Mouse (Mus musculus): ENCODE measurements around the gene Cep295nl.
"Not testable (repeated sequence)": the region's sequence is repeated elsewhere in the genome, so short reads cannot be mapped to it uniquely, and the experiment has no call there.

The Cep295nl gene

DNA sequence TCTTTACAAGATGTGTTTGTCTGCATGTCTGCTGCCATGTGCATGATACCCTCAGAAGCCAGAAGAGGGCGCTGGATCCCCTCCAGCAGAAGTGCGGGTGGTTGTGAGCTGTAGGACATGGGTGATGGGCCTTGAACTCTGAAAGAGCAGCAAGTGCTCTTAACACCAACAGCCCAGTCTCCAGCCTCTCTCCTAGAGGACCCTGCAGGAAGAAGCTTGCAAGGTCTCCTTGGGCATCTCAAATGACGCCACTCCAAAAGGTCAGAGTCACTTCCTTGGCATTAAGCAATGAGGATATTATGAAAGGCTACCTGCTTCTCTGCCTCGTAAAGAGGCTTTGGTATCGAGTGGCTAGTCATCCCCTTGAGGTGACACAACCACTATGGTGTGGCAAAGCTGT, 23.6 kb downstream of the Cep295nl start:
- peak; percentile 63 to 74 for DNase-seq

DNA sequence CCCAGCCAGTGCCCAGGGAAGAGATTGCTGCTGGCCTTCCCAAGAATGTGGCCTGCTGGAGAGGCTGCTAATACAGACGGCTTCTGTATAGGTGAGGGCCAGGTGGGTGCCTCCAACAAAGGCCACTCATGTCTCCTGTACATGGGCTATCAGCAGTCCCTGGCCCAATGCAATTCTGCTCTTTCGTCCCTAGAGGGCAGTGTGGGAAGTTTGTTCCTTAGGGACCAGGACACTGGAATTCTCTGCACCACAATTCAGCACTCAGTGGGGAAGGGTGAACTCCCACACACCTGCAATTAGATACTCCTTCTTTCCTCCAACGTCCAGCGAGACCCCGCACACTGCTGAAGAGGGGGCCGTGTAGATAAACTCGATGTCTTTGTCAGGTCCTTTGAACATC, 25.2 kb downstream of the Cep295nl start:
- peak; percentile 66 to 67 for DNase-seq

DNA sequence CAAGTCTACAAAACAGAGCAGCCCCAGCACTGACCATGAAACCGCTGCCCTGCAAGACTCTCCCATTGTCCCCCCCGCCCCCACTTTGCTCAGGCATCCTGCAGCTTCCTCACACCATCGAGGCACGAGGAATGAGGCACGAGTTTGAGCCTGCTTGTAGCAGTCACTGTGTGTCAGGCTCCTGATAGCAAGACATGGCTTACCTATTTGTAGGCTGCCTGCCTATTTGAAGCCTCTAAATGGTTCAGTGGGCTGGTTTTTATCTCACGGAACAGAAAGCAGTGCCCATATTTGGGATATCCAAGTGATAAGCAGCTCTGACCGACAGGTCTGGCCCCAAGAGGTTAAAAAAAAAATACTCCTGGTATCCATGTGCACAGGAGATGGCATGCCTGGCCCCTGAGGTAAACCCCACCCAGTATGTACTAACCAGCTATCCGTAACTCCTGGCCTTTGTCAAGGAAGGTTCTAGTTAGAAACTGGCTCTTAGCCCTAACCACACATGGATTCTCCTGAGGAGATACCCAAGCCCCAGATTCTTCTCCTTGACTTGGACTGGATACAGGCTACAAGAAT, 26.0 kb downstream of the Cep295nl start:
- no peak for DNase-seq

DNA sequence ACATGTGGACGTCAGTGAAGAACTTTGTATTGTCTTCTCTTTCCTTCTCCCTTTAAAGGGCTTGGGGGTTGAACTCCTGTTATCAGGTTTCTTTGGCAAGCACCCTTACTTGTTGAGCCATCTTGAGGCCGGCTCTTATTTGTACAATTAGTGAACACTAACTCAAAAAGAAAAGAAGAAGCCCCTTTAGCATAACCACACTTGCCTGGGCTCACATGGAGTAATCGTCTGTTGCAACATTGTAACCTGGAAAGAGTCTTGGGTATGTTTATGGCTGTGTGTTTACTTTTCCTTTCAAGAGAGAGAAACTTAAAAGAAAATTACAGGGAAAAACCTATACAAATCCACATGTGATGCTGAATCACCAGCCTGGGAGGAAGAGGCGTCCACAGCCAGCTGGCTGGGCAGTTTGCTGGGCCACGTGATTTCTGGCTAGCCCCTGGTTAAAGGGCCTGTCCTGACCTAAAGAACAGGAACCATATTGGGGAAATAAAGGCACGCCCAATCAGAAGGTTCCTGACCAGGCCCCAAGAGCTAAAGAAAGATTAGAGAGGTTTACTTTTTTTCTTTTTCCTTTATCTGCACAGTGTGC, 30.1 kb downstream of the Cep295nl start:
- DNase-seq = no peak

DNA sequence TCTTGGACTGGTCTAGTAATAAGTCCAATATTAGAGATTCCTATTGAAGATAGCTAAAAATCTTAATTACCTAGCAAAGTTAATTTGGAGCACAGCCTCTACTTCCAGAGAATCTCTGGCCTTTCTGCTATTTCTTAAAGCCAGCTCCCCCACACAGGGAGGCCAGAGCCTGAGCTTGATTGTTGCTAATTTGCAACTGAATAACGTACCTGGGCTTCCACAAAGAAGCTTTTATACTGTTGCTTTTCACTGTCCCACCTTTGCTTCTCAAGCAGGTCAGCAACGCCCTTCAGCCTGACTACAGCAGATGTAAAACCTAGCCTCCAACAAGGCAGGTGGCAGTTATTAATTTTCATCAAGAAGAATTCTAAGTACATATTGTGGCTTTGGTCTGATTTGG, 34.3 kb downstream of the Cep295nl start:
- DNase-seq = not testable (repeated sequence)

DNA sequence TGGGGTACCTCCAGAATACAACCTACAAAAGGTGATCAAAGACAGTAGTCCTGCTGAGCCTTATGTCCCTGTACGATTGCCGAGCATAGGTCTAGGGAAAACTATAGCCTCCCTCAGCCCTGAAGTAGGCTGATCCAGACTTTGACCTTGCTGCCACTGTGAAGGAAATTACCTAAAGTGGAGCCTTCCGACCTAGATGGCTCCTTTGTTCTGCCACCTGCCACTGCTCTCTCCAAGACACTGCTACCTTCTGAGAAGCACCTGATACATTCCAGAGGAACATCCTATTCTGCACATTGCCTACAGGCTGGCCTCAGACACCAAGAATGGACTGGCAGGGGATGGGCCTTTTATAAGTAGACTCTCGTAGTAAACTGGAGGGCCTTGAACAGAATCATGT, 38.3 kb downstream of the Cep295nl start:
- not testable (repeated sequence) for DNase-seq

DNA sequence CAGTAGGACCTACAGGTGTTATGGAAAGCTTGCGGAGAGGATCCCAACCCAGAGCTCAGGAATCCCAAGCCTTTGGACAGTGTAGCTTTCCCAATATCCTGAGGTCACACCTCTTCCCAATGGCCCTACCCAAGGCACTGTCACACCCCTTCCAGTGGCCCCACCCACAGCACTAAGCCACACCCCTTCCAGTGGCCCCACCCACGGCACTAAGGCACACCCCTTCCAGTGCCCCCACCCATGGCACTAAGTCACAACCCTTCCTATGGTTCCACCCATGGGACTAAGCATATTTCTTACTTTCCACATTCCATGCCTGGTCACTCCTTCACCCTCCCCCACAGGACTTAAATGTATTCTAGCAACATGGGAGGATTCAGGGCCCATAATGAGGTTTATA, 43.5 kb downstream of the Cep295nl start:
- DNase-seq = no peak

DNA sequence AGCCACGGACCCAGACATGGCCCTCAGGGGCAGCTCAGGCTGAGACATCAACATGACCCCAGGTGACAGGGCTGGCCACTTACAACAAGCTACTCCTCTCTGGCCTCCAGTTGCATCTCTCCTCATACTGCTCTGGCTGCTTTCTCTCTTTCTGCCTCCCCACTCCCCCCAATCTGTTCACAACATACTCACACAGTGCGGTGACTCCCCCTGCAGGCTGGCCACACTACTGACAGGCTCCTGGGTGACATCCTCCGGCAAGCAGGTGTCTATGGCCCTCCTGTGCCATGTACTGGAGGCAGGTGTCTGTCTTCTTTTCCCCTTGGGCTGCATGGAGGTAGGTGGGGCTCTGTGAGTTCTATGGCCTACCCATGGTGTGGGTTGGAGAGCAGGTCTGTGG, 44.3 kb downstream of the Cep295nl start:
- no peak for DNase-seq

DNA sequence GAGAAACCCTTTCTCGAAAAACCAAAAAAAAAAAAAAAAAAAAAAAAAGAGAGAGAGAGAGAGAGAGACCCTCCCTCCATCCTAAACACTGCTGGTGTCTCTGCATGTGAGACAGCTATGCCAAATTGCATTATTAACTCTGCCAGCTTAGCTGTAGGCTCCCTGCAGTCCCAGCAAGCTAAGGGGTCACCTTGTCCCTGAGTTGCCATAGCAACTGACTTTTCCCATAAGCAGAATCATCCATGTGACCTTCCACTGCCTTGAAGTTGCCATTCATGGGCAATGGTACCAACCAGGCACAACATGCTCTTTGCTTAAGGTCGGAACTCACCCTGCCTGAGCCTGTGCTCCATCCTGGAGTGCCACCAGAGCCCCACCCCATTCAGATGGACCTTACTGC, 47.3 kb downstream of the Cep295nl start:
- DNase-seq = no peak

DNA sequence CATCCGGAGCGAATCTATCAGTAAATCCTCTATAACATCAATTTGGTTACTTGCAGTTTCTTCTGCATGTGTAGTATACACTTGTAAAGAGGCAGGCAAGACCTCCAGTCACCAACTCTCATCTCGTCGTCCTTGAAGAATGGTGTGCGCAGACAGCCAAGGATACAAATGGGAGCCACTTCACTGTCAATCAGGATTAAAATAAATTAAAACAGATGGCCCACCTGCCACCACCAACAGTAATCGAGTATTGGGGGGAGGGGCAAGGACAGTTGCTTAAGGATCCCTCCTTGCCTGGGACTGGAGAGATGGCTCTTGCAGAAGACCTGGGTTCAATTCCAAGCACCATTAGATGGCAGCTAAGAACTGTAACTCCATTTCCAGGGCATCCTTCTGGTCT, 49.6 kb downstream of the Cep295nl start:
- no peak for DNase-seq

DNA sequence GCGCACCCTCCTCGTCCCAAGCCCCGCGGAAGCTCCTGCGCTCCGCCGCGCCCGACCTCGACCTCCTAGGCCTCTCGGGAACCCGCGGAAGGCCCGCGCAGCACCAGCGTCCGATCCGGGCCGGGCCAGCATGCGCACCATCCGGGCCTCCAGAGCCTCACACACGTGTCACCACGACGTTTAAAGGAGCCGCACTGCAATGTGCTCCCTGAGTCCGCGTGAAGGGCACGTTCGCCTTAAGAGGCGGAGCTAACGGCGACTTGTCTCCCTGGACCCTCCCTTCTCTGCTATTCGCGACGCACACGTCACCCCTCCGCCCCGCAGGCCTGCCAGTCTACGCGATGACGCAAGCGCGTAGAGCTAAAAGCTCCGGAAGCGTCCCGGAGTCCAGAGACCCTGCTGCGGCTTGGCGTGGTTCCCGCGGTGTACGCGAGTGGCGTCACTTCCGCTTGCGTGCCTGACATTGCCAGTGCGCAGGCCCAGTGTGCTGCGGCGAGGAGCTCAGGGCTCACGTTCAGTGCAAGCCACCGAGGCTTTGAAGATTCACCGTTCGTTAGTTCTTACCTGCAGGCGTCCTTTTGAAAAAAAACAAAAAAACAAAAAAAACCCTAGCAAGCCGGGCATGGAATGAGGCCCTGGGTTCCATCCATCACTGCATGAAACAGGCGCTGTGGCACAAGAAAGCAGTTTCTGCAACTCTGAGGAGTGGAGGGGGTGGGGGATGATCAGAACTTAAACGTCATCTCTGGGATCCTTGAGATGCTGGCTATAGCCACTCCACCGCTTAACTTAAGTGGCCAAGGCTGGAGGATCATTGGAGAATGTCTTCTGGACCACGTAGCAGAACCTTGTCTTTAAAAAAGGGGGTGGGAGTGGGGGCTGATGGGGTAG, 52.1 kb downstream of the Cep295nl start, which contains the start of gene Usp36:
Gene Usp36, minus strand, starts transcription at position 246 of the 891 bp plus-strand sequence.
- DNase-seq = peak; percentile 100

DNA sequence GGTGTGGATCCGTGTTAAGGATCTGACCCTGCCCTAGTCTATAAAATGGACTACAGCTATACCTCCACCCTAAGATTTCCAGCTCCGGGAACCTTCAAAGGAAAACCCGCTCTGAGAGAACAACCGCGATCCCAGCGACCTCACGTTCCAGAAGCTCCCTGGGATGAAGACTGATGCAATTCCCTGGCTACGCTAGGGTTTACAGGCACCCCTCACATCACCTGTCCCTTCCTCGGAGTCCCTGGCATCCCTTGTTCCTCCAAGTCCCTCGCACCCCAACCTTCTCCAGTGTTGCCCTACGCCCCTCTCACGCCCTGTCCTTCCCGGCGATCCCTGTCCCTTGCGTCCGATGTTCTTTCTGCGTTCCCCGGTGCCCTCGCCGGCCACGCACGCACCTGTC, 52.7 kb downstream of the Cep295nl start:
- no peak for DNase-seq

DNA sequence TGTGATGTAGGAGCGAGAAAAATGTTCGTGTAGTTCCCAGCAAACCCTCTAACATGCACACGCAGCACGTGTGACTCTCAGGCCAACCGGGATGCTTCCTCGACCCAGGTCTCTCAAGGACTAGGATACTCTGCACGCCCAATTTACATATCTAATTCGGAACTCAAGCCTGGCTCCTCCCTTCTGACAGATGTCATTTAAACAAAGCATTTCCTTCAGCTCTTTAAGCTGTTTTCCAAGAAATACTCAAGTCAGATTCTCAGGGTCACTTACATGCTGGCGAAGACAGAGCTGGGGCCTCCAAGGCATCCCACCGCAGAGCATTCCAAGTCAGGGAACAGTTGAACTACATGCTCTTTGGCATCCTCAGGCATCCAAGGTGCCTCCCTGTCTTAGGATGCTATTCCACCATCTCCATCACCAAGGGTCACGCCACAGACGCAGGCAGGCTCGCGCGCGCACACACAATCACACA, 53.2 kb downstream of the Cep295nl start:
- DNase-seq = peak in 1 of 2 experiments; percentile 27

DNA sequence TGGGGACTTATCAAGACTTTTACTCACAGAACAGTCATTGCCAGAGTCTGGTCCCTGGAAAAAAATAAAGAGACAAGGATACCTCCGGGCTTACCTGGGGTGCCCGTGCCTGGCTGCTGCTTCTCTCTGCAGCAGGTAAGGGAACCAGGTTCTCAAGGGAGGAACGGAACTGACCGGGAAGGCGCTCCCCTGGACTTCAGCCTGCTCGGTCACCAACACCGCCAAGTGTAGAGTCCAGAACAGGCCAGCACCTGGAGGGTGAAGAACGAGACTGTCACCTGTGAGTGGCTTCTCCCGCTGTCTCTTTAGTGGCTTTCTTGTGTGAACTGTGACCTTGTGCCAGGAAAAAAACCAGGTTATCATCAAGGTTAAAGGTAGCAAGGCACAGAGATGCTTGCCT, 54.7 kb downstream of the Cep295nl start:
- DNase-seq = no peak

DNA sequence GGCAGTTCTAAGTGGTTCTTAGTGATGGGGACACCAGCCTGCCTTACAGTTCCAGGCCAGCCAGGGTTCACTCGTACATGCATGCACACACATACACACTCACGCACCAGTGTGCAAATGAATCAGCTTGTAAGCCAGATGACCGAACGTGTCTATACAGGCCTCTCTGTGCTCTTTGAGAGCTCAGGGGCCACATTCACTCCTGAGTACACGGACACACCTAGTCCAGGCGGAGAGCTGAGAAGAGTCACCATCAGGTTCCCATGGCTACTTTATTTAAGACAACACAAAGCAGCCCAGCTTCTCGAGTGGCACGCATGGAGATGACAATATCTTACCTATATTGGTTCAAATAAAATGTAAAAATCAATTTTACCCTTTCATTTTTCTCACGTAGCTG, 55.9 kb downstream of the Cep295nl start:
- no peak for DNase-seq

DNA sequence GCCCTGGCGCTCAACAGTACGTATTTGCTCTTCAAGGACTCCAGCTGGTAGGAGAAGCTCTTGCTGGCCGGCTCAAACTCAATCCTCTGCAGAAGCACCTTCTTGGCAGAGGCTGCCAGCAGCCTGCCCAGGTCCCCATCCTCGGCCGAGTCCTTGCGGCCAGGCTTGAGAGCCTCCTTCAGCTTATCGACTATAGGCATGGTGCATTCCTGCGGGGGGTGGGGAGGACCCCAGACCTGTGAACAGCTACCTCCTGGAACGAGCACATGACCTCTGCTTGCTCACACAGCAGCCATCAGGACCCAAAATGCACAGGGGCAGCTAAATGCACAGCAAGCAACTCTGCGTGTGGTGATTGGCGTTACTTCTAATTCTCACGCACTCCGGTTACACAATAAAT, 56.5 kb downstream of the Cep295nl start:
- DNase-seq = no peak
